ENCODE assay signal across 16 mouse cellular contexts in the genomic region with DNA sequence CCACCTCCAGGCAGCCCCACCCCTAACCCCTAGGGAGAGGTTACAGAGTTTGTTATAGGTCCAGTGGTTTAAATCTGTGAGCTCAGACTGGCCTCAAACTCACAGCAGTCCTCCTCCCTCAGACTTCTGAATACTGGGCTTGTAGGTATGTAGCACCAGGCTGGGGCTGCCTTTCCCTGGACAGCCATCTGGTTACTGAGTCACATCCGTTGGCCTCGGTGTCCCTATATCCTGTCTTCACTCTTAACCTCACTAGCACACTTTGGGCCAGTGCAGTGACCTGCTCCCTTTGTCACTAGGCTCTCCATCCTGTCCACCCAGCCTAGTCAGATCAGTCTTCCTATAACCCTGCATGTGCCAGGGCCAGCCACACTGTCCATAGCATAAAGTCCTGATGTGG. TPM values are rescaled to one million over a fixed set of nuclear protein-coding genes. Genes with fewer than 3 reads are reported as not detected.
DNase-seq lines count a peak whose midpoint lies in the region; ATAC-seq and TF ChIP-seq lines count a peak whose summit lies in the region.
"Had no signal": no experiment of that assay in that cellular context is flagged by ENCODE, and none has a peak within 500 bp of the region (broad histone marks: within the 10 kb centered on the region; RNA-seq: fewer than 3 reads in every experiment).

No protein-coding gene starts in this region.

- H3K4me2 ChIP-seq in heart, postnatal 0 days (ENCODE audit: low read depth, low read length) = no peak overlapping the region
- H3K4me2 ChIP-seq in lung, embryonic 14.5 days = no peak overlapping the region
- no peak overlapping the region for H3K4me2 ChIP-seq in liver, postnatal 0 days (ENCODE audit: low read depth, low read length)
- H3K4me2 ChIP-seq: embryonic facial prominence, embryonic 13.5 days; forebrain, embryonic 12.5 days; neural tube, embryonic 12.5 days had no signal

- no peak for DNase-seq in heart, postnatal 0 days (ENCODE audit: low spot score)
- no peak for DNase-seq in heart, adult 2 months
- DNase-seq in lung, embryonic 14.5 days = no peak
- no peak for DNase-seq in lung, postnatal 36 days
- DNase-seq in liver, postnatal 0 days = no peak
- DNase-seq in left cerebral cortex, postnatal 36 days (ENCODE audit: low spot score in 2 of 2) = no peak
- DNase-seq: adrenal gland, postnatal 14 days; cerebellum, adult 11-12 months; gastrocnemius, postnatal 14 days; kidney, postnatal 14 days; lung, postnatal 14 days had no signal

- H3K27ac ChIP-seq in heart, postnatal 0 days (ENCODE audit: low read depth) = no peak overlapping the region
- H3K27ac ChIP-seq in heart, adult 2 months = no peak overlapping the region
- no peak overlapping the region for H3K27ac ChIP-seq in lung, embryonic 14.5 days (ENCODE audit: low read depth)
- H3K27ac ChIP-seq in embryonic fibroblast, embryonic 13.5 days (ENCODE audit: insufficient read depth, low read length) = peak overlapping the region; percentile 83; the same call in 1 of the 2 replicates
- H3K27ac ChIP-seq in liver, postnatal 0 days (ENCODE audit: low read depth) = no peak overlapping the region
- H3K27ac ChIP-seq: embryonic facial prominence, embryonic 13.5 days; forebrain, embryonic 12.5 days; neural tube, embryonic 12.5 days had no signal

- no peaks in the 10 kb centered on the region for H3K27me3 ChIP-seq in heart, postnatal 0 days (ENCODE audit: control insufficient read depth, insufficient read depth, low read length)
- no peaks in the 10 kb centered on the region for H3K27me3 ChIP-seq in heart, adult 2 months (ENCODE audit: control insufficient read depth, insufficient read depth, low read length)
- no peaks in the 10 kb centered on the region for H3K27me3 ChIP-seq in lung, embryonic 14.5 days (ENCODE audit: insufficient read depth, low read length)
- no peaks in the 10 kb centered on the region; the same call in 1 of the 2 replicates for H3K27me3 ChIP-seq in liver, postnatal 0 days (ENCODE audit: insufficient read depth, low read length)

- 51% methylated on average over 2 of the region's 2 CpGs for WGBS in heart, postnatal 0 days
- 45% methylated on average over 2 of the region's 2 CpGs for WGBS in heart, adult 2 months
- 53% methylated on average over 2 of the region's 2 CpGs for WGBS in lung, embryonic 14.5 days
- 61% methylated on average over 2 of the region's 2 CpGs for WGBS in liver, postnatal 0 days (ENCODE audit: insufficient replicate concordance)

- TF ChIP-seq CTCF in heart, postnatal 0 days (IDR thresholded peaks at IDR 0.05; ENCODE audit: low read depth) = no peak
- no peak for TF ChIP-seq CTCF in heart, adult 2 months (IDR thresholded peaks at IDR 0.05)
- TF ChIP-seq CTCF in lung, embryonic 14.5 days (IDR thresholded peaks at IDR 0.05; ENCODE audit: low read depth) = no peak
- TF ChIP-seq CTCF in embryonic fibroblast, embryonic 13.5 days (IDR thresholded peaks at IDR 0.05; ENCODE audit: borderline replicate concordance, insufficient read depth, low read length) = no peak
- no peak for TF ChIP-seq CTCF in liver, postnatal 0 days (IDR thresholded peaks at IDR 0.05; ENCODE audit: low read depth)

- no peaks in the 10 kb centered on the region for H3K79me2 ChIP-seq in heart, adult 2 months (replicated peaks; ENCODE audit: control insufficient read depth, insufficient read depth, low read length)

- TF ChIP-seq EP300 in heart, postnatal 0 days (IDR thresholded peaks at IDR 0.05; ENCODE audit: low read depth) = no peak
- no peak for TF ChIP-seq EP300 in heart, adult 2 months (IDR thresholded peaks at IDR 0.05; ENCODE audit: insufficient read depth, low read depth, low read length)
- no peak for TF ChIP-seq EP300 in liver, postnatal 0 days (IDR thresholded peaks at IDR 0.05; ENCODE audit: low read depth)

- no peak overlapping the region for H3K9ac ChIP-seq in heart, postnatal 0 days (replicated peaks; ENCODE audit: low read depth, low read length)
- H3K9ac ChIP-seq in heart, adult 2 months (ENCODE audit: low read depth, low read length) = no peak overlapping the region
- no peak overlapping the region for H3K9ac ChIP-seq in lung, embryonic 14.5 days
- H3K9ac ChIP-seq in liver, postnatal 0 days (replicated peaks) = no peak overlapping the region
- H3K9ac ChIP-seq: embryonic facial prominence, embryonic 13.5 days; forebrain, embryonic 12.5 days; neural tube, embryonic 12.5 days had no signal

- no peaks in the 10 kb centered on the region for H3K36me3 ChIP-seq in heart, postnatal 0 days (replicated peaks; ENCODE audit: control insufficient read depth, insufficient read depth, low read length)
- no peaks in the 10 kb centered on the region for H3K36me3 ChIP-seq in heart, adult 2 months (ENCODE audit: control insufficient read depth, insufficient read depth, low read length)
- no peaks in the 10 kb centered on the region for H3K36me3 ChIP-seq in lung, embryonic 14.5 days (ENCODE audit: insufficient read depth)
- no peaks in the 10 kb centered on the region for H3K36me3 ChIP-seq in liver, postnatal 0 days (replicated peaks; ENCODE audit: insufficient read depth, low read length)
- H3K36me3 ChIP-seq: embryonic facial prominence, embryonic 13.5 days; forebrain, embryonic 12.5 days; neural tube, embryonic 12.5 days had no signal

- peak; percentile 55 for ATAC-seq in heart, postnatal 0 days (ENCODE audit: insufficient read depth, low read depth)
- peak; percentile 30; the same call in 1 of the 2 replicates for ATAC-seq in lung, embryonic 14.5 days (ENCODE audit: insufficient read depth)
- peak; percentile 49; the same call in 1 of the 2 replicates for ATAC-seq in liver, postnatal 0 days

- no peak overlapping the region for H3K4me3 ChIP-seq in heart, postnatal 0 days (ENCODE audit: low read depth, low read length)
- H3K4me3 ChIP-seq in heart, adult 2 months = no peak overlapping the region
- H3K4me3 ChIP-seq in lung, embryonic 14.5 days (ENCODE audit: low read depth, low read length) = no peak overlapping the region
- H3K4me3 ChIP-seq in embryonic fibroblast, embryonic 13.5 days (ENCODE audit: insufficient read depth, low read length) = no peak overlapping the region
- H3K4me3 ChIP-seq in liver, postnatal 0 days (ENCODE audit: low read depth, low read length) = no peak overlapping the region
- H3K4me3 ChIP-seq: embryonic facial prominence, embryonic 13.5 days; forebrain, embryonic 12.5 days; neural tube, embryonic 12.5 days had no signal

- intact Hi-C loops in heart, adult 2 months (cut with DNase I) = no loop called here
- intact Hi-C loops in left cerebral cortex, postnatal 36 days (cut with DNase I) = loop anchor here (10.0 kb wide), 1 partner anchor 376 kb away; no protein-coding TSS in a partner anchor

- no peak for TF ChIP-seq POLR2A in heart, adult 2 months (IDR thresholded peaks at IDR 0.05; ENCODE audit: insufficient read depth, low read depth, low read length)
- TF ChIP-seq POLR2A in embryonic fibroblast, embryonic 13.5 days (IDR thresholded peaks at IDR 0.05; ENCODE audit: low read depth, low read length) = no peak

- H3K9me3 ChIP-seq in heart, postnatal 0 days (replicated peaks; ENCODE audit: control insufficient read depth, low read length) = no peaks in the 10 kb centered on the region
- H3K9me3 ChIP-seq in lung, embryonic 14.5 days (ENCODE audit: low read depth, low read length) = no peaks in the 10 kb centered on the region
- no peaks in the 10 kb centered on the region for H3K9me3 ChIP-seq in liver, postnatal 0 days (ENCODE audit: low read length)
- H3K9me3 ChIP-seq: embryonic facial prominence, embryonic 13.5 days; forebrain, embryonic 12.5 days; neural tube, embryonic 12.5 days had no signal

- no peaks in the 10 kb centered on the region for H3K4me1 ChIP-seq in heart, postnatal 0 days (ENCODE audit: control insufficient read depth, insufficient read depth)
- H3K4me1 ChIP-seq in heart, adult 2 months (ENCODE audit: control insufficient read depth, insufficient read depth, low read length) = no peaks in the 10 kb centered on the region
- H3K4me1 ChIP-seq in lung, embryonic 14.5 days (ENCODE audit: insufficient read depth) = no peaks in the 10 kb centered on the region
- peaks cover 5% of the 10 kb centered on the region; the same call in 1 of the 2 replicates for H3K4me1 ChIP-seq in embryonic fibroblast, embryonic 13.5 days (ENCODE audit: control insufficient read depth, insufficient read depth, low read length)
- no peaks in the 10 kb centered on the region for H3K4me1 ChIP-seq in liver, postnatal 0 days (ENCODE audit: insufficient read depth)

RNA-seq across cellular contexts. Expression of a gene that starts 7.4 kb away (rescaled TPM):
- total RNA-seq in heart, postnatal 0 days (2014; rRNA removed; ENCODE audit: low replicate concordance) = 5.8 and 5.9 TPM in 2 replicates
- 3.0 and 3.5 TPM in 2 replicates for polyA plus RNA-seq in heart, postnatal 0 days (2015; fragmentation: Nextera tagmentation; extraction: Ambion mirVana)
- 1 to 10 TPM; 1.3 to 1.6 TPM for total RNA-seq in heart, adult 2 months (2021)
- 0.23 and 0.31 TPM in 2 replicates for polyA plus RNA-seq in heart, adult 2 months (2012; rRNA removed)
- polyA plus RNA-seq in lung, embryonic 14.5 days (2014; fragmentation: Nextera tagmentation; extraction: Ambion mirVana) = 26.0 and 27.8 TPM in 2 replicates
- 14.8 and 15.5 TPM in 2 replicates for polyA plus RNA-seq in embryonic fibroblast, embryonic 13.5 days (2011; ENCODE audit: insufficient read length, low read depth, missing spikeins)
- polyA plus RNA-seq in liver, postnatal 0 days (2015; fragmentation: Nextera tagmentation; extraction: Ambion mirVana) = 12.8 and 13.0 TPM in 2 replicates
- under 1 TPM; 0.25 to 0.27 TPM for total RNA-seq in left cerebral cortex, postnatal 36 days (2021)

RNA-seq across cellular contexts. Expression of a gene that starts 19.8 kb away (rescaled TPM):
- total RNA-seq in heart, postnatal 0 days (2014; rRNA removed; ENCODE audit: low replicate concordance) = 54.8 and 77.9 TPM in 2 replicates
- 20.4 and 22.8 TPM in 2 replicates for polyA plus RNA-seq in heart, postnatal 0 days (2015; fragmentation: Nextera tagmentation; extraction: Ambion mirVana)
- 10 to 100 TPM; 34.4 to 49.9 TPM for total RNA-seq in heart, adult 2 months (2021)
- polyA plus RNA-seq in heart, adult 2 months (2012; rRNA removed) = 20.4 and 24.2 TPM in 2 replicates
- polyA plus RNA-seq in lung, embryonic 14.5 days (2014; fragmentation: Nextera tagmentation; extraction: Ambion mirVana) = 19.7 and 20.2 TPM in 2 replicates
- 18.2 and 18.7 TPM in 2 replicates for polyA plus RNA-seq in embryonic fibroblast, embryonic 13.5 days (2011; ENCODE audit: insufficient read length, low read depth, missing spikeins)
- polyA plus RNA-seq in liver, postnatal 0 days (2015; fragmentation: Nextera tagmentation; extraction: Ambion mirVana) = 2.7 and 3.3 TPM in 2 replicates
- 100 to 1,000 TPM in 1 of 2 experiments, 10 to 100 TPM in 1; 62.0 to 120 TPM for total RNA-seq in left cerebral cortex, postnatal 36 days (2021)

RNA-seq across cellular contexts. Expression of a gene that starts 40.9 kb away (rescaled TPM):
- 1,353 and 1,464 TPM in 2 replicates for total RNA-seq in heart, postnatal 0 days (2014; rRNA removed; ENCODE audit: low replicate concordance)
- polyA plus RNA-seq in heart, postnatal 0 days (2015; fragmentation: Nextera tagmentation; extraction: Ambion mirVana) = 1,907 and 1,928 TPM in 2 replicates
- 1,000 to 10,000 TPM; 1,931 to 2,301 TPM for total RNA-seq in heart, adult 2 months (2021)
- 773 and 781 TPM in 2 replicates for polyA plus RNA-seq in heart, adult 2 months (2012; rRNA removed)
- 1.9 and 31.7 TPM in 2 replicates for polyA plus RNA-seq in lung, embryonic 14.5 days (2014; fragmentation: Nextera tagmentation; extraction: Ambion mirVana)
- polyA plus RNA-seq in embryonic fibroblast, embryonic 13.5 days (2011; ENCODE audit: insufficient read length, low read depth, missing spikeins) = not detected in 2 replicates
- 0.85 and 2.5 TPM in 2 replicates for polyA plus RNA-seq in liver, postnatal 0 days (2015; fragmentation: Nextera tagmentation; extraction: Ambion mirVana)
- total RNA-seq in left cerebral cortex, postnatal 36 days (2021) = not detected
- total RNA-seq: left cerebral cortex, postnatal 10 days had no signal

Comparison
In these comparisons a context has a peak if more than half of its experiments do, and no peak if none do; other contexts are left out.
1. RNA of a gene that starts 40.9 kb away (polyA plus RNA-seq): 1,907 to 1,928 TPM in heart, postnatal 0 days and 773 to 781 TPM in heart, adult 2 months; 1.9 to 31.7 TPM in lung, embryonic 14.5 days, 0.85 to 2.5 TPM in liver, postnatal 0 days and not detected in embryonic fibroblast, embryonic 13.5 days; every median in the first group is over 10 times any median in the second.
2. Peak in every context shown above with its lines, with median percentiles within 50 percentile points of each other: ATAC-seq.